Mouse (Mus musculus) stomach, postnatal 0 days (tissue): ENCODE results near the gene Nipsnap1. TPM values are rescaled to one million over a fixed set of nuclear protein-coding genes. Genes with fewer than 3 reads are reported as not detected.

ENCODE experiments used
- ATAC-seq: fragments of 200-750 bp; cut with Nextera tagmentation; 2 replicates; pipeline ENCODE4 v1.8.0; 2017; ENCODE audit not compliant: low FRiP score, low TSS enrichment
- DNase-seq: peaks from one replicate; pipeline ENCODE4 v3.0.0-alpha.2; 2016; ENCODE audit warnings: low spot score
- H3K27ac ChIP-seq: fragments of 300-500 bp; sonication (generic); replicated peaks from 2 replicates; pipeline ENCODE4 v1.5.1; 2014; ENCODE audit warnings: mild to moderate bottlenecking, control low read depth
- H3K27me3 ChIP-seq: fragments of 300-500 bp; sonication (generic); 2 replicates; pipeline ENCODE4 v1.6.1; 2014; ENCODE audit warnings: low read length; ENCODE audit not compliant: control insufficient read depth, insufficient read depth
- H3K36me3 ChIP-seq: fragments of 300-500 bp; sonication (generic); 2 replicates; pipeline ENCODE4 v1.6.1; 2014; ENCODE audit warnings: low read length, mixed read lengths; ENCODE audit not compliant: control insufficient read depth, insufficient read depth
- H3K4me1 ChIP-seq: fragments of 300-500 bp; sonication (generic); replicated peaks from 2 replicates; pipeline ENCODE4 v1.6.1; 2014; ENCODE audit warnings: antibody characterized with exemption; ENCODE audit not compliant: control insufficient read depth, insufficient read depth
- H3K4me2 ChIP-seq: fragments of 300-500 bp; sonication (generic); replicated peaks from 2 replicates; pipeline ENCODE4 v1.6.1; 2014; ENCODE audit warnings: low read depth, mild to moderate bottlenecking, control low read depth, moderate library complexity
- H3K4me3 ChIP-seq: fragments of 300-500 bp; sonication (generic); 2 replicates; pipeline ENCODE4 v1.5.1; 2014; ENCODE audit warnings: low read depth, low read length, control low read depth
- H3K9ac ChIP-seq: fragments of 300-500 bp; sonication (generic); 2 replicates; pipeline ENCODE4 v1.6.1; 2014; ENCODE audit warnings: mild to moderate bottlenecking, low read length, control low read depth, mixed read lengths
- H3K9me3 ChIP-seq: fragments of 300-500 bp; sonication (generic); 2 replicates; pipeline ENCODE4 v1.6.1; 2016; ENCODE audit warnings: low read length; ENCODE audit not compliant: control insufficient read depth
- CTCF ChIP-seq: IDR thresholded peaks from 2 replicates; pipeline ENCODE4 v1.5.1; 2016; ENCODE audit warnings: antibody characterized with exemption, low read depth, mild to moderate bottlenecking, moderate library complexity
- EP300 ChIP-seq: optimal IDR thresholded peaks from 2 replicates; pipeline ENCODE3; 2016; ENCODE audit warnings: antibody characterized with exemption
- whole genome bisulfite sequencing: fragments of 180-500 bp; shearing (Covaris S2); extraction: QIAGEN DNeasy Blood & Tissue Kit; methylation state at CpG from one replicate; pipeline ENCODE4 v1.1.7; 2014; 5-methylcytosine and 5-hydroxymethylcytosine counted together
- polyA plus RNA-seq: library from polyadenylated mRNA; unstranded; fragments of >200 nt; fragmentation: Nextera tagmentation; extraction: Ambion mirVana; gene quantifications from 2 replicates; pipeline ENCODE4 v1.2.1, GENCODE M21; 2015

The Nipsnap1 gene
- polyA plus RNA-seq, 1 experiment from 2014 or later = 28.2 TPM

DNA sequence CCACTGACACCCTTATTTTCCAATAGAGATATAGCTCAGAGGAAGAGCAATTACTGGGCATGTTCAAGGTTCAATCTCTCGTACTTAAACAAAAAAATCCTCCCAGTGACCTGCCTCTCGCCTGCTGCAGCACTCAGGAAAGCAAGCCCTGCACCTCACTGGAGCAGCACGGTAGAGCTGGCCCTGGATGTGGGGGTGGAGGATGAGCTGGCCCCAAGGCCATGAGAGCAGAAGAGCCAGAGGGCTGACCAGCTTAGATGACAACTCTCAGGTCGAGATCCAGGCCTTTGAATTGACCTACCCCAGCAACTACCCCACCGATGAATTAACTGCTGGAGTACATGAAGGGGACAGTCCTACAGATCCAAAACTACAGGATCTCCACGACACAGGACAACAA, 38.3 kb upstream of the Nipsnap1 start:
- Histone ChIP-seq H3K9me3 (no peaks in the 10 kb centered on the region), H3K4me3 (no peak overlapping the region), H3K27me3 (no peaks in the 10 kb centered on the region), H3K36me3 (no peaks in the 10 kb centered on the region), H3K4me2 (no peak overlapping the region), H3K9ac (no peak overlapping the region), H3K27ac (no peak overlapping the region), H3K4me1 (no peaks in the 10 kb centered on the region)
- no peak for TF ChIP-seq EP300
- TF ChIP-seq CTCF = no peak
- WGBS = 82% methylated on average over 6 of the region's 6 CpGs
- ATAC-seq (no peak), DNase-seq (no peak)

- ATAC-seq (no peak; the same call in 1 of the 2 replicates), DNase-seq (peak; percentile 56)
- Histone ChIP-seq H3K9me3 (no peaks in the 10 kb centered on the region), H3K27ac (no peak overlapping the region), H3K9ac (no peak overlapping the region), H3K4me3 (no peak overlapping the region), H3K27me3 (no peaks in the 10 kb centered on the region), H3K4me1 (no peaks in the 10 kb centered on the region), H3K36me3 (no peaks in the 10 kb centered on the region), H3K4me2 (no peak overlapping the region)
- WGBS = 49% methylated on average over 6 of the region's 6 CpGs
- TF ChIP-seq EP300 = no peak
- TF ChIP-seq CTCF = peak; percentile 76
These were observed 37.0 kb upstream of the Nipsnap1 start for GRCm38 (mm10) chr11:4836755-4837154.

DNA sequence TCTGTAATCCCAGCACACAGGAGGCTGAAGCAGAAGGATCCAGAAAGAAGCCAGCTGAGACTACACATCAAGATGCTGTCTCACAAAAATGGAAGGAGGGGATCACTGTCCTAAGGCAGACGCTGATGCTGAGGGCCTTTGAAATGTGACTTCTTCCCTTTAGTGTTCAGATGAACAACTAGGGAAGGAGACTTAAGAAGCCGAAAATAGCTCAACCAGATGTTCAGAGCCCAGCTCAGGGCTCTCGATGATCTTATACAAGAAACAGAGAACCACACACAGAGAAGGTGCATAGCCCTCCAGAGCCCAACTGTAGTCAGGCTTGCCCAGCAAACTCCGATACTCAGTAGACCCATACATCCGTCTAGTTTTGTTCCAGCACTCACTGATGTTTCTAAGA, 36.4 kb upstream of the Nipsnap1 start:
- TF ChIP-seq EP300 = no peak
- no peak overlapping the region for H3K4me2 ChIP-seq
- no peak overlapping the region for H3K4me3 ChIP-seq
- no peaks in the 10 kb centered on the region for H3K36me3 ChIP-seq
- H3K9ac ChIP-seq = no peak overlapping the region
- no peaks in the 10 kb centered on the region for H3K27me3 ChIP-seq
- H3K4me1 ChIP-seq = no peaks in the 10 kb centered on the region
- H3K27ac ChIP-seq = no peak overlapping the region
- ATAC-seq (no peak), DNase-seq (no peak)
- no peaks in the 10 kb centered on the region for H3K9me3 ChIP-seq
- WGBS = 74% methylated on average over 5 of the region's 5 CpGs

DNA sequence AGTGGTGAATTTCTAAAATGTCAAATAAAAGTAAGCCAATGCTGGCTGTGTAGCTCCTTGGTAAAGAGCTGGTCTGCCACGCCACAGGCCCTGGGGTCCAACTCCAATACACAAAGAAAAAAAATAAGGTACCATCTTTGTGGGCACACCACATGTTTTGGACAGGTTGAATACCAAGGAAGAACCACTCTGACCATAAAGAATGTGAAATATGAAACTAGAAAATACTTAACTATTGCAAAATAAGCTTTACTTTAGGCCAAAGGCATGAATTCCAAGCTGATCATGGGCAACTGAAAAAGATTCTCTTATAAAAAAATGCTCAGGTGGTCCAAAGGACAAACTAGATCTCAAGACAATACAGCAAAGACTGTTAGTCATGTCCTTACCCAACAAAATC, 35.5 kb upstream of the Nipsnap1 start:
- Histone ChIP-seq H3K27ac (no peak overlapping the region), H3K4me2 (no peak overlapping the region), H3K9me3 (no peaks in the 10 kb centered on the region), H3K36me3 (no peaks in the 10 kb centered on the region), H3K4me3 (no peak overlapping the region), H3K9ac (no peak overlapping the region), H3K4me1 (no peaks in the 10 kb centered on the region), H3K27me3 (no peaks in the 10 kb centered on the region)
- TF ChIP-seq EP300 (no peak), CTCF (no peak)
- DNase-seq (no peak), ATAC-seq (no peak)
- 85% methylated on average over 1 of the region's 1 CpGs for WGBS

DNA sequence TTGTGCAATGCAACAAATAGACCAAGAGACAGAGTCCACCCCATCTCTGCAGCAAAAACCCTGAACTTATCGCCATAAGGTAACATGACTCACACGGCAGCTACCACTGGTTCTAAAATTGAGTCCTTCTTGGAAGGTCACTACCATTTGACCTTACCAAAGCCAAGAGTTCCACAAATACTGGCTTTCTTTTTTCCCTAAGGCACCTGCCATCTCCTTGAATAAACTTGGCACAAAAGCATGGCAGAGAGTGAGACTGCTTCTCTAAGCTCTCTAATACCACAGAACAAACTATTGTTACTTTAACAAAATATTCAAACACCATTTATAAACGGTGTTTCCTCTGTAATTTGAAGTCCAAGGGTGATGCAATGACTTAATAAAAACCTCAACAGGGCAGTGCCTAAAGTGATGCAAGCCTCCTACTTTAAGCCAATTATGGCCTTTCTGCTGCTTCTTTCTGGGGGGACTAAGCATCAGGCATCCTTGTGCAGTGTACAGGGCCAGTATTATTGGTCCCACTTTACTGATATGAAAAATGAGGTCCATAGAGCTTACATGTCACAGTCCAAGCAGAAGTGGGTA, 32.7 kb upstream of the Nipsnap1 start:
- no peak overlapping the region for H3K9ac ChIP-seq
- H3K9me3 ChIP-seq = no peaks in the 10 kb centered on the region
- H3K27me3 ChIP-seq = no peaks in the 10 kb centered on the region
- H3K27ac ChIP-seq = no peak overlapping the region
- H3K4me1 ChIP-seq = no peaks in the 10 kb centered on the region
- H3K36me3 ChIP-seq = no peaks in the 10 kb centered on the region
- TF ChIP-seq CTCF (no peak), EP300 (no peak)
- DNase-seq (no peak), ATAC-seq (no peak)
- 63% methylated on average over 3 of the region's 3 CpGs for WGBS
- no peak overlapping the region for H3K4me3 ChIP-seq
- H3K4me2 ChIP-seq = no peak overlapping the region

DNA sequence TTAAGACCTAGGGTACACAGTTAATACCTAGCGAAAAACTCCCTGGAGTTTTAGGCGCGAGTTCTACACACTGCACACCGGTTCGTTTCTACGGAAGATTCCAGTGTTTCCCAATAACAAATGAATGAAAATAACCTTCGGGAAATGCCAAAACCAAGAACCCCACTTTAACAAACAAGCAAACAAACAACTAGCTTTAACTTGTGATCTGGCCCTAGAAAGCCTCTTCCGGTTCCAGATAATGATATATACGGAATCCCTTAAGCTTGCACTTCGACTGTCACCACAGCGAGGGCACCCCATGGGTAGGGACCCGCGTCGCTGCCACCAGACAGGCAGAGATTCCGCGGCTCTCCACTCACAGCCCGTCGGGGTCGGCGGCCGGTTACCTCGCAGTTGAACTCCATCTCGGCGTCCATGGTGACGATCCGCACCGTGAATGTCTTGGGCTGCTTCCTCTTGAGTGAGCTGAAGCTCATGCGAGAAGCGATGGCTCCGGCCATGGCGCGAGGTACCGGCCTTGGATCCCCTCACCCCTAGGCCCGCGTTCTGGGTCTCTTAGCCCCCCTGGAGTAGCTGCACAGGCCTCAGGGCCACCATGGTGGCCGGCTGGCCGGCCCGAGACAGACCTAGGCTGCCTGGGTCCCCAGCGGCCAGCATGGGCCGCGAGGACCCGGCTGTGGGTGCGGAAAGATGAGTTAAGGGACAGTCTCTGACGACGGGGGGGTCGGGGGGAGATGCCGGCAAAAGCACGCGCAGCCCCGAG, 25.1 kb upstream of the Nipsnap1 start:
- Histone ChIP-seq H3K9me3 (no peaks in the 10 kb centered on the region), H3K27ac (peak overlapping the region; percentile 80), H3K27me3 (no peaks in the 10 kb centered on the region), H3K36me3 (no peaks in the 10 kb centered on the region), H3K9ac (peak overlapping the region; percentile 86), H3K4me1 (no peaks in the 10 kb centered on the region), H3K4me2 (peak overlapping the region; percentile 85), H3K4me3 (peak overlapping the region; percentile 95)
- WGBS = under 1% methylated on average over 49 of the region's 50 CpGs
- TF ChIP-seq EP300 (no peak), CTCF (no peak)
- ATAC-seq = peak; percentile 35
- peak; percentile 50 for DNase-seq
